Mouse (Mus musculus): Measurements from ENCODE around the gene Mesd.
A peak's percentile ranks its signal among the peaks of the same experiment; 100 is the strongest.

Mesd gene

DNA sequence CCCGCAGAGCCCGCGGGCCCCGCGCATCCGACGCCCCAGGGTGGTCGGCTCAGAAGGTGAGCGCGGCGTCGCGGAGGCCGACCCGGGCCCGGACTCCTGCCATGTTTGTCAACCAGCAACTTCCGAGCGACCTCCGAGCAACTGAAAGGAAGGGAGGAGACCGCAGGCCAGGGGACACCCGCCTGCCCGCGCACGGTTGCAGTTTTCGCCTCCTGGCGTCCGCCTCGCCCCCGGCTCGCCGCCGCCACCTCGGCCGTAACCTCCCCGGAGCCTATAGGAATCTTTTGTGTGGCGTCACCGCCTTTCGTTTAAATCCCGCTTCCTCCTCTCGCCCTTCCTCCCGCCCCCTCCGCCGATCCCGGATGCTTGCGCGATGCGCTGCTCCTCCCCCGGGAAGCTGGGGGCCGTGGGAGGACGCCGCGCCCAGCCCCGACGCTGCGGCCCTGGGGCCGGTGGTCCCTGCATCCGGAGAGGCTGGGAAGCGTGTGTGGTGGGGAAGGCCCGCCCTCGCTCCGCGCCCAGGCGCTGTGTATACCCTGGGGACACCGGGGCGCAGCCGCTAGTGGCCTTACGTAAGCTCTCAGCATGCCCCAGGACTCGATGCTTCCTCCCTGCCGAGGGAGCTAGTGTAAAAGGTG is at the start of gene Mesd, which contains the start of gene Tlnrd1:
TSS of gene Mesd (plus strand) at position 446 of the 638 bp plus-strand sequence.
TSS of gene Tlnrd1 (minus strand) at position 285 of the 638 bp plus-strand sequence.
- peak; percentile 94 to 96 for DNase-seq

- DNase-seq = no peak
Measured at GRCm38 (mm10) chr7:83838525-83839224, 45.6 kb upstream of the Mesd start.

GRCm38 (mm10) chr7:83840076-83840475 is 44.2 kb upstream of the Mesd start:
- no peak for DNase-seq

GRCm38 (mm10) chr7:83842486-83843259 is 41.6 kb upstream of the Mesd start:
- DNase-seq = no peak

DNA sequence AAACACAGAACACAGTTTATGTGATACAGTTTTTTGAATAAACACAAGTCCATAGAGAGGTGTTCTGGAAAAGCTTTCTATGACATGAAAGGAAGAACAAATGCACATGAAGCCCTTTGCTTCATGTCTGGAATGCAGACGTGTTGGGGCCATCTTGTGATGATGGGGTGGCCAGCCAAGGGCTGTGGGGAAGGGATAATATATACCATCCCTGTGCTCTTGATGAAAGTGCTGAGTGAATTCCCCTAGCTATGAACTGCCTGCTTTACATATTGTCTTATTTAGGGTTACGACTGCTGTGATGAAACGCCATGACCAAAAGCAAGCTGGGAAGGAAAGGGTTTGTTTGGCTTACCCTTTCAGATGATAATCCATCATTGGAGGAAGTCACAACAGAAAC is 39.5 kb upstream of the Mesd start:
- DNase-seq = peak in 1 of 2 experiments; percentile 25

- DNase-seq = peak in 1 of 2 experiments; percentile 30
Measured at GRCm38 (mm10) chr7:83847187-83848075, 36.8 kb upstream of the Mesd start.

- DNase-seq = no peak
Measured at GRCm38 (mm10) chr7:83851569-83852380, 32.5 kb upstream of the Mesd start.

DNA sequence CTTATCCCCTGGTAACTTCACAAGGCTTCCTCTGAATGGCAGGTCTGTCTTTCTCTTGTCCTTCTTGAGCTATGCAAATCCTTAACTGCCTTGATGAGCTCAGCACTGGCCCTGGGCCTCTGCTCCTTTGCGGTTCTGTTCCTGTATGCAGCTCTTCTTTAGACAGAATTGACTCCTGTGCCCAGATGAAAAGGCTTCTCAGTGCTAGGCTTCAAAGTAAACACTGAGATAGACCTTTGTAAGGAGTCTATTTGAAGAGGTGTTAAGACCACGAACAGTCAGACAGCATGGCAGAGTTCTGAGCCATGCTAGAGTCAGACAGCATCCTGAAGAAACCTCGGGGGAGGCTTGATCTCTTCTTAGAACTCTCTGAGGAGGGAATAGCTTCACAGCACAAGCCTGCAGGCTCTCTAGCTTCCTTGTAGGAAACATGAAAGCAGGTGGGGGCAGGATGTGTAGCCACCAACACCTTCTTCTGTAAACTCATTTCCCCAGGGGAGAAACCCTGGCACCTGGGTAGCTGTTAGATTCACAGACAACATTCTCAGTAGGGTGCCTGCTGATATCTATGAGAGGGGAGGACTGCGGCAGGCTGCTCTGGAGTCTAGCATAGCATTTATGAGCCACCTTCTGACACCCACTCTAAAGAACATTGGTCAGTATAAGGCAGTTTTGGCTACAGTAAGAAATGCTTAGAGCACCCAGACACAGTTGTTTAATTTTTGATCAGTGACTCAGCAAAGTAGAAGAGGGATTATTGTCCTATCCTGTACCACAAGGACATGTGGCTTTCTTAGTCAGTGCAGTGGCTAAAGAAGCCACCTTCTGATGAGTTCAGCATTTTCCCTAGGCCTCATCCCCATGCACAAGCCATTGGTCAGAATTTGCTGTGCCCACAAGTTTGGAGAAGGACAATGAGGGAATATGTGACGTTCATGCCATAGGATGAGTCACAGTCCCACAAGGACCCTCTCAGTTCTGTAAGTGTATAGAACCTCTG is 31.6 kb upstream of the Mesd start:
- DNase-seq = no peak

DNA sequence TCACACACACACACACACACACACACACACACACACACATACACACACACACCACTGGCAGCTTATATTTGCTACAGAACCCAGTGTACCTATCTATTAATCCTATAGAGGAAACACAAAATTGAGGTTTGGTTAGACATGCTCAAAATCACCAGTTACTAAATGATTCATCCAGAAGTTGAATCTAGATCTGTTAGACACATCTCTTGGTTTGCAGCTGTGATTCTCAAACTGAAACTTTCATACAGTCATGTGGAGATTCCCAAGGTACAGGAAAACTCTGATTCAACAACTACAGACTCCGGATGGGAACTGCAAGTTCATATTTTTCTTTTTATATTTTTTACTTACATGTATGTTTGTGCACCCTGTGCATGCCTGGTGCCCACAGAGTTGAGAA is 29.1 kb upstream of the Mesd start:
- DNase-seq = no peak

GRCm38 (mm10) chr7:83856353-83857207 is 27.7 kb upstream of the Mesd start:
- DNase-seq = peak; percentile 78 to 88

- DNase-seq = no peak
Measured at GRCm38 (mm10) chr7:83857208-83857488, 27.1 kb upstream of the Mesd start.

DNA sequence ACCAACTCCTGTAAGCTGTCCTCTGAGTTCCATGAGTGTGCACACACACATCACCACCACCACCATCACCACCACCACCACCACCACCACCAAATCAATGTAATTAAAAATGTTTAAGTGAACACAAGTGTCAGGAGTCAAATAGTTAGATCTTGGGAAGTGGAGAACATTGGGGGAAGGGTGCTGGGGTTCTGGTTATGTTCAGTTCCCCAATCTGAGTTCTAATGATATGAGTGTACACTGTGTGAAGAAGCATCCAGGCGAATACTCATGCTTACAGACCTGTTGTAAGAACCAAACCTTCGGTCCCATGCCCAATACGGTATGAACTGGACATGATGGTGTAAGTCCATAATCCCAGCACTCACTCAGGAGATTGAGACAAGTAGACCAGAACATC is 26.3 kb upstream of the Mesd start:
- DNase-seq = no peak

DNA sequence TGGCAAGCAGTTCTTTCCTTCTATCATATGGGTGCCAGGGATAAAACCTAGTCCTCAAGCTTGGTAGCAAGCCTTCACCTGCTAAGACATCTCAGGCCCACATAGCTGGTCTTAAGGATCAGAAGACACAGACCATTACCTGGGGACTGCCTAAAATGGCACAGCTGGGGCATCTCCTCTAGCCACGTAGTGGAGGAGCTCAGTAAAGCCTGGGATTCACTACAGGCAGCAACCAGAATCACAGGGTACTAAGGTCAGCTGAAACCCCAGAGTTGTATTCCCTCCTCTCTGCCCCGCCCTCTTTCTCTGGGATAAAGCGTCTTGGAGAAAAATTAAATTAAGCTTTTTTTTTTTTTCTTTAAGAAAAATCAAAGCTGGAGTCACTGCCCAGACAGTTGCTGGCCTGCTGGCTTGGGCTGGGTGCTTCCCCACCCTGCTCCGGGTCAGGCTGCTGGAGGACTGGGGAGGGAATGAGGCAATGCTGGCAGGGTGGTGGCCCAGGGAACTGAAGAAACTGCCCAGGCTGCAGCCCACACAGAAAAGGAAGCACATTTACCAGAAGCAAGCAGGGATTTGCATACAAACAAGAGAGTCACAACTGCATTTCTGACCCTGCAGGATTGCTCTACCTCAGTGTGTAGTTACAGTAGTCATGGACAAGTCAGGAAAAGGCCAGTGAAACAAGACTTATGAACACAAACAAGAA is 24.7 kb upstream of the Mesd start:
- peak; percentile 68 to 81 for DNase-seq

DNA sequence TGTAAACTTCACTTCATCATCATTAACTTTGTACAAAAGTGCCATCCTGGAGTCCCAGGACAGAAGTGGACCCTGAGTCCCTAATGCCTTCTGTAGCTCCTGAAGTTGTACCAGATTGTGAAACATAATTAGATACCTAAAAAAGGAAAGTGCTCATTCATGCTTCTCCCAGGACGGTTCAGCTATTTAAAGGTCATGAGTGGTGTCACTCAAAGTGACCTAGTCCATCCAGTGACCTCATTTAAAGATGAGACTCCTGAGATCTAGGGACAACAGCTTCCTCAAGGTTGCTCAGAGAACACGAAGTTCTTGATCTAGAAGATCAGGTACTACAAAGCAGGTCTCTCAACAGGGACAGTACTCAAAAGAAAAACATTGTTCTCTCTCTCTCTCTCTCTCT is 20.7 kb upstream of the Mesd start:
- no peak for DNase-seq

DNA sequence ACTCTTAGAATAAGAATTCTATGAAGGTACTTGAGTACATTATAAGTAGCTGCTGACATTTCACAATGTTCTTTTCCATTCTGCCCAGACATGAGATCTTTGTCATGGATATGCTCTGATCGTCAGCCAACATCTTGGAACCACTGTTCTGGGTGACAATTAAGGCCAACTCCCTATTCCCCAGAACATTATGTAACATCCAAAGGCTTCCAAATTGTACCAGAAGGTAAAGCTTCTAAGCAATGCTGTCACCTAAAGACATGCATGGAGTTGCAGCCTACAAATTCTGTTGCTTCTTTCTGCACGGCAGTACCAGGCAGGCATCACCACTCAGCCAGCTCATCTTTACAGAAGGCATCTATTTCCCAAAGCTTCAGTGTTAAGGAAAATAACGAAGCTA is 16.1 kb upstream of the Mesd start:
- no peak for DNase-seq

DNA sequence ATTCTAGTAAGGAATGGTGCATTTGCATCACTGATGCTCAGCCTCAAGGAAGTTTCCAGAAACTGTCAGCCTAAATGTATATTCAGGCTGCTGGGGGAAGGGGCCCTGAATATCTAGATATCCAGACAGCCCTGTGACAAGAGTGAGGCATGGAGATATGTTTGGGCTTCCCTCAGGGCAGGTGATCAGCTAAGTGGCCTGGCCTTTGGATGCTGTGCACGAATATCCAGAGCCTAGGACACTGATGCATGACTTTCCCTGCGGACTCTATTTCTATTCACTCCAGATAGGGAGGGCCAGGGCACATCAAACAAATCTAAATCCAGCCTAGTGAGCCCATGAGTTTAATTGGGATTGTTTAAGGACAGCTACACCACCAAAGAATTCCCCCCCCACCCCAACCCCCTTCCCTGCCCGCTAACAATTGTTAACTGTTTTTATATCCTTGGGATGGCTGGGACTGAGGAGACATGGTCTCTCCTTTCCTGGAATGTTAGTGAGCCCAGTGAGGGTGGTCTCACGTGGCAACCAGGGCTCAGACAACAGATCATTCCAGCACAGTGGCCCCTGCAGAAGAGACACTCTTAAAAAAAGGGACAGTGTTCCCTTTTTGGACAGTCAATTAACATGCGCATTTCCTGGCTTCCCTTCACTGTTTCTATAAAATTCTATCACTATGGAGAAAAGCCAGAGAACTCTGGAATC is 14.3 kb upstream of the Mesd start:
- DNase-seq = no peak

GRCm38 (mm10) chr7:83877088-83877487 is 7.2 kb upstream of the Mesd start:
- DNase-seq = no peak

DNA sequence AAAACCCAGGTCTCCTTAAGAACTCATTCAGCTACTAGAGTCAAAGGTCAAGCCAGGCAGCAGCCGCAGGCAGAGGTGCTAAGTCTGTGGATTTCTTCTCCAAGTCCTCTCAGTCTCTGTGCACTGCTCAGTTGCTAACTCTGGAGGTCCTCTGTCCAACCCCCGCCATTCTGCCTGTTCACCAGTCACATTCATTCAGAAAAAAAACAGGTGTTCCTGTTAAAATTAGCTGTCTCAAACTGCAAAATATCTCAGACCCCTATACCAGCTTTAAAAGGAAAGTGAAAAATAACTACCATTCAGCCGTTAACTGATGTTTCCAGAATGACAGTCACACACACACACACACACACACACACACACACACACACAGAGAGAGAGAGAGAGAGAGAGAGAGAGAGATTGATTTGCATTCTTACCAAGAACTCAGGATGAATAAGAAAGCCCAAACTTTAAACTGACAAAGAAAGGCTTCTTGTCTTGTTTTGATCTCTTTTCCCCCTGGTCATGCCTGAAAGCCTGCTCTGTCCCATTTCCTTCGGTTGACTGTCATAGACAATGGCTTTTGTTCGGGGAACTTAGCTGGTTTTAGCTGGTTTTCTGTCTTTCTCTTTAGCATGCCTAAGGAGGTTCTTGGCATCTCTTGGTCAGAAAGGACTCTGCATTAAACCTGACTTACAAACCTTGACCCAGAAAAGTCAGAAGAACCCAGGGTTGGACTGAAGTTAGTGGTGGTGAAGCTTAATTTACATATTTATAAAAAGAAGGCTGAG is 5.4 kb upstream of the Mesd start:
- DNase-seq = no peak
